Mouse (Mus musculus) spleen, adult 2 months (tissue): ENCODE data around the gene Trak2. TPM values are rescaled to one million over a fixed set of nuclear protein-coding genes. Genes with fewer than 3 reads are reported as not detected.

Source experiments
- DNase-seq, 2 experiments: peaks; one replicate each; pipeline versions ENCODE4 v3.0.0 to v3.0.0-alpha.2; 2012 to 2021; ENCODE audit warnings: low spot score in 2 of 2, low read depth in 1 of 2
- H3K27ac ChIP-seq: fragments of 200-500 bp; 2 replicates; pipeline ENCODE4 v1.5.1; 2012; ENCODE audit warnings: low read length, inconsistent platforms; ENCODE audit not compliant: insufficient read depth
- H3K27me3 ChIP-seq: fragments of 200-500 bp; 2 replicates; pipeline ENCODE4 v1.6.1; 2012; ENCODE audit warnings: mild to moderate bottlenecking, moderate library complexity, low read length, inconsistent platforms; ENCODE audit not compliant: control insufficient read depth, insufficient read depth
- H3K36me3 ChIP-seq: fragments of 200-500 bp; 2 replicates; pipeline ENCODE4 v1.6.1; 2012; ENCODE audit warnings: mild to moderate bottlenecking, low read length, inconsistent platforms; ENCODE audit not compliant: control insufficient read depth, insufficient read depth
- H3K4me1 ChIP-seq: fragments of 200-500 bp; 2 replicates; pipeline ENCODE4 v1.6.1; 2011; ENCODE audit warnings: inconsistent platforms; ENCODE audit not compliant: control insufficient read depth, insufficient read depth, insufficient read length
- H3K4me3 ChIP-seq: fragments of 200-500 bp; 2 replicates; pipeline ENCODE4 v1.5.1; 2011; ENCODE audit warnings: mild to moderate bottlenecking, inconsistent platforms; ENCODE audit not compliant: insufficient read depth, insufficient read length; ENCODE audit errors: extremely low read depth
- CTCF ChIP-seq: fragments of 200-500 bp; IDR thresholded peaks from 2 replicates; pipeline ENCODE4 v1.5.1; 2011; ENCODE audit warnings: mild to moderate bottlenecking, inconsistent platforms; ENCODE audit not compliant: insufficient read depth, insufficient read length, insufficient replicate concordance; ENCODE audit errors: extremely low read depth
- POLR2A ChIP-seq: fragments of 200-500 bp; IDR thresholded peaks from 2 replicates; pipeline ENCODE4 v1.6.1; 2011; ENCODE audit warnings: low read depth, low read length, inconsistent platforms
- WGBS: fragments of 180-500 bp; shearing (Covaris S2); methylation state at CpG from one replicate; pipeline ENCODE4 v1.1.7; 2018; 5-methylcytosine and 5-hydroxymethylcytosine counted together
- polyA plus RNA-seq: library from polyadenylated mRNA; depleted of rRNA; stranded (reverse); fragments of >200 nt; gene quantifications from 2 replicates; pipeline ENCODE4 v1.2.3, GENCODE M21; 2012

Trak2 gene
- polyA plus RNA-seq, 1 experiment, result 51.6 TPM

GRCm38 (mm10) chr1:58982276-58982675 lies 9.0 kb upstream of the Trak2 start:
- Histone ChIP-seq H3K36me3 (peaks cover 21% of the 10 kb centered on the region), H3K4me3 (no peak overlapping the region), H3K4me1 (no peaks in the 10 kb centered on the region), H3K27me3 (no peaks in the 10 kb centered on the region), H3K27ac (no peak overlapping the region)
- no peak for DNase-seq
- WGBS, result 88% methylated on average over 3 of the region's 3 CpGs
- TF ChIP-seq POLR2A, result no peak
- no peak for TF ChIP-seq CTCF

GRCm38 (mm10) chr1:58972851-58973365 lies 322 bp downstream of the Trak2 start:
- Histone ChIP-seq H3K4me1 (peaks cover 15% of the 10 kb centered on the region), H3K36me3 (peaks cover under 1% of the 10 kb centered on the region; the same call in 1 of the 2 replicates), H3K27ac (peak overlapping the region; percentile 73), H3K4me3 (peak overlapping the region; percentile 95), H3K27me3 (no peaks in the 10 kb centered on the region)
- no peak for TF ChIP-seq CTCF
- TF ChIP-seq POLR2A, result peak; percentile 60
- under 1% methylated on average over 28 of the region's 28 CpGs for WGBS
- DNase-seq, result no peak

GRCm38 (mm10) chr1:58971097-58971496 lies 2.1 kb downstream of the Trak2 start:
- Histone ChIP-seq H3K27me3 (no peaks in the 10 kb centered on the region), H3K36me3 (no peaks in the 10 kb centered on the region), H3K27ac (no peak overlapping the region), H3K4me1 (peaks cover 22% of the 10 kb centered on the region), H3K4me3 (no peak overlapping the region)
- DNase-seq, result no peak
- TF ChIP-seq POLR2A, result no peak
- no peak for TF ChIP-seq CTCF
- WGBS, result 83% methylated on average over 6 of the region's 6 CpGs

GRCm38 (mm10) chr1:58970054-58970453 lies 3.2 kb downstream of the Trak2 start:
- peaks cover 22% of the 10 kb centered on the region for H3K4me1 ChIP-seq
- TF ChIP-seq CTCF, result no peak
- no peak for TF ChIP-seq POLR2A
- H3K27me3 ChIP-seq, result no peaks in the 10 kb centered on the region
- H3K36me3 ChIP-seq, result no peaks in the 10 kb centered on the region
- WGBS, result 79% methylated on average over 5 of the region's 5 CpGs
- no peak overlapping the region for H3K27ac ChIP-seq
- no peak for DNase-seq
- H3K4me3 ChIP-seq, result no peak overlapping the region

GRCm38 (mm10) chr1:58967534-58967933 lies 5.7 kb downstream of the Trak2 start:
- no peak for DNase-seq
- no peak overlapping the region for H3K4me3 ChIP-seq
- 18% methylated on average over 4 of the region's 4 CpGs for WGBS
- H3K27ac ChIP-seq, result no peak overlapping the region
- TF ChIP-seq POLR2A (no peak), CTCF (no peak)
- no peaks in the 10 kb centered on the region for H3K27me3 ChIP-seq
- H3K36me3 ChIP-seq, result no peaks in the 10 kb centered on the region
- peaks cover 18% of the 10 kb centered on the region; the same call in 1 of the 2 replicates for H3K4me1 ChIP-seq

GRCm38 (mm10) chr1:58962865-58963264 lies 10.4 kb downstream of the Trak2 start:
- Histone ChIP-seq H3K4me3 (no peak overlapping the region), H3K27ac (no peak overlapping the region), H3K27me3 (no peaks in the 10 kb centered on the region), H3K4me1 (peaks cover 9% of the 10 kb centered on the region), H3K36me3 (no peaks in the 10 kb centered on the region)
- TF ChIP-seq CTCF (no peak), POLR2A (no peak)
- DNase-seq, result no peak

- Histone ChIP-seq H3K4me1 (peaks cover 10% of the 10 kb centered on the region), H3K27me3 (no peaks in the 10 kb centered on the region), H3K27ac (no peak overlapping the region), H3K36me3 (no peaks in the 10 kb centered on the region), H3K4me3 (no peak overlapping the region)
- 86% methylated on average over 5 of the region's 5 CpGs for WGBS
- DNase-seq, result no peak
- TF ChIP-seq CTCF, result no peak
These were observed 10.8 kb downstream of the Trak2 start for GRCm38 (mm10) chr1:58962418-58962817.
